In the genomic region with DNA sequence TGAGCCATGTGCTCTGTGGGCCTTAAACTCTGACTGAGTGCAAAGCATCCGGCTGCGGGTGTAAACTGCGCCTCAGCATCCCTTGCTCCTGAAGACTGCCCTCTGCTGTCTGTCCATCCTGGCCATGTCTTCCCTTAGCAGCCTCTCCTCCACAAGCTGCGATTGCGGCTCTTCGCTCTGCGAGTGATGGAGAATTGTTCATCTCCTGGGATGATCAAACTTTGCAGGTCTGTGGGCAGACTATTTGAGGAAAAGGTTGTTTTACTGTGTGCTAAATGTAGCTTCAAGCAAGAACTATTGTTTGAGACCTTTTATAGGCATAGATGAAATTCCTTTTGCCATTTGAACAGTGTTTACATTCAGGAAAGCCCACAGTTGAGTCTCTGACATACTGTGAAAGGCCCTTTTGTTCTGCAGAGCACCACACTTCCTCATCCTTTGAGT, we compare ENCODE assay signal across 9 mouse cellular contexts.
A peak's percentile ranks its signal among the peaks of the same experiment; 100 is the strongest.
DNase-seq lines count a peak whose midpoint lies in the region; ATAC-seq and TF ChIP-seq lines count a peak whose summit lies in the region.
"Had no signal": no experiment of that assay in that cellular context is flagged by ENCODE, and none has a peak within 500 bp of the region (broad histone marks: within the 10 kb centered on the region; RNA-seq: fewer than 3 reads in every experiment).

No protein-coding gene starts in this region.

- TF ChIP-seq EP300 in lung, postnatal 0 days (IDR thresholded peaks at IDR 0.05), result peak; percentile 74

- H3K27ac ChIP-seq in forebrain, postnatal 0 days (ENCODE audit: low read depth, low read length), result no peak overlapping the region
- H3K27ac ChIP-seq in lung, postnatal 0 days (ENCODE audit: low read length), result peak overlapping the region; percentile 52
- peak overlapping the region; percentile 59 for H3K27ac ChIP-seq in stomach, embryonic 15.5 days

- no peak overlapping the region for H3K4me3 ChIP-seq in forebrain, postnatal 0 days (ENCODE audit: low read depth, low read length)
- no peak overlapping the region for H3K4me3 ChIP-seq in lung, postnatal 0 days (ENCODE audit: low read depth, low read length)
- H3K4me3 ChIP-seq in stomach, embryonic 15.5 days (replicated peaks), result no peak overlapping the region

- peaks cover 6% of the 10 kb centered on the region; the same call in 1 of the 2 replicates for H3K4me1 ChIP-seq in forebrain, postnatal 0 days (ENCODE audit: insufficient read depth)
- H3K4me1 ChIP-seq in lung, postnatal 0 days (ENCODE audit: insufficient read depth, low read depth, low read length), result peaks cover 6% of the 10 kb centered on the region; the same call in 1 of the 2 replicates
- H3K4me1 ChIP-seq in stomach, embryonic 15.5 days, result peaks cover 11% of the 10 kb centered on the region; the same call in 1 of the 2 replicates

- H3K27me3 ChIP-seq in forebrain, postnatal 0 days (ENCODE audit: insufficient read depth, low read length), result no peaks in the 10 kb centered on the region
- no peaks in the 10 kb centered on the region for H3K27me3 ChIP-seq in lung, postnatal 0 days (replicated peaks; ENCODE audit: insufficient read depth, low read length)
- no peaks in the 10 kb centered on the region for H3K27me3 ChIP-seq in stomach, embryonic 15.5 days (replicated peaks)
- H3K27me3 ChIP-seq: CH12.LX had no signal

- no peak overlapping the region for H3K9ac ChIP-seq in forebrain, postnatal 0 days
- H3K9ac ChIP-seq in lung, postnatal 0 days (replicated peaks; ENCODE audit: low read depth), result no peak overlapping the region
- no peak overlapping the region for H3K9ac ChIP-seq in stomach, embryonic 15.5 days

- no peak overlapping the region for H3K4me2 ChIP-seq in forebrain, postnatal 0 days (ENCODE audit: low read depth)
- no peak overlapping the region for H3K4me2 ChIP-seq in lung, postnatal 0 days (replicated peaks; ENCODE audit: low read depth, low read length)
- H3K4me2 ChIP-seq in stomach, embryonic 15.5 days, result no peak overlapping the region

- TF ChIP-seq CTCF in forebrain, postnatal 0 days (IDR thresholded peaks at IDR 0.05; ENCODE audit: low read depth), result peak; percentile 67
- peak; percentile 76 for TF ChIP-seq CTCF in lung, postnatal 0 days (IDR thresholded peaks at IDR 0.05)

- H3K9me3 ChIP-seq in forebrain, postnatal 0 days (ENCODE audit: low read length), result no peaks in the 10 kb centered on the region
- H3K9me3 ChIP-seq in lung, postnatal 0 days (ENCODE audit: low read length), result no peaks in the 10 kb centered on the region
- no peaks in the 10 kb centered on the region for H3K9me3 ChIP-seq in stomach, embryonic 15.5 days

- DNase-seq in frontal cortex, postnatal 14 days (ENCODE audit: low spot score in 2 of 2), result no peak
- peak; percentile 76 for DNase-seq in Muller cell, postnatal 12 days (ENCODE audit: inconsistent ontology term)
- DNase-seq in forebrain, postnatal 0 days, result no peak
- peak; percentile 53 for DNase-seq in lung, postnatal 0 days (ENCODE audit: low spot score)
- no peak for DNase-seq in adrenal gland, postnatal 36 days

- peak; percentile 82 for ATAC-seq in frontal cortex, adult (ENCODE audit: low TSS enrichment)
- peak; percentile 27; the same call in 1 of the 2 replicates for ATAC-seq in forebrain, postnatal 0 days
- ATAC-seq in lung, postnatal 0 days, result peak; percentile 26; the same call in 1 of the 2 replicates
- ATAC-seq in stomach, embryonic 15.5 days (ENCODE audit: insufficient read depth, low FRiP score, low read depth), result peak; percentile 39; the same call in 1 of the 2 replicates
- ATAC-seq in granulocyte monocyte progenitor cell, adult 5-6 weeks (replicated peaks; ENCODE audit: poor library complexity, severe bottlenecking), result no peak

- no peaks in the 10 kb centered on the region for H3K36me3 ChIP-seq in forebrain, postnatal 0 days (ENCODE audit: insufficient read depth)
- no peaks in the 10 kb centered on the region for H3K36me3 ChIP-seq in lung, postnatal 0 days (ENCODE audit: insufficient read depth, low read length)
- H3K36me3 ChIP-seq in stomach, embryonic 15.5 days, result no peaks in the 10 kb centered on the region

- WGBS in forebrain, postnatal 0 days, result 14% methylated on average over 7 of the region's 7 CpGs
- 15% methylated on average over 7 of the region's 7 CpGs for WGBS in lung, postnatal 0 days
- WGBS in stomach, embryonic 15.5 days, result 19% methylated on average over 7 of the region's 7 CpGs

Comparison
In these comparisons a context has a peak if more than half of its experiments do, and no peak if none do; other contexts are left out.
1. DNase-seq: peak in Muller cell, postnatal 12 days (single experiment) and lung, postnatal 0 days (single experiment); none in frontal cortex, postnatal 14 days (0 of 2), forebrain, postnatal 0 days (single experiment) and adrenal gland, postnatal 36 days (0 of 2).